Mouse (Mus musculus) liver, postnatal 0 days (tissue): ENCODE results near the gene Dnajb9. TPM values are rescaled to one million over a fixed set of nuclear protein-coding genes. Genes with fewer than 3 reads are reported as not detected.

Experiments
- ATAC-seq: fragments of 200-750 bp; cut with Nextera tagmentation; 2 replicates; pipeline ENCODE4 v1.8.0; 2017; ENCODE audit warnings: mild to moderate bottlenecking, moderate library complexity
- DNase-seq: peaks from one replicate; pipeline ENCODE4 v3.0.0-alpha.2; 2016
- H3K27ac ChIP-seq: fragments of 300-500 bp; sonication (generic); 2 replicates; pipeline ENCODE4 v1.5.1; 2014; ENCODE audit warnings: antibody characterized with exemption, moderate library complexity, mild to moderate bottlenecking, low read depth
- H3K27me3 ChIP-seq: fragments of 300-500 bp; sonication (generic); 2 replicates; pipeline ENCODE4 v1.6.1; 2014; ENCODE audit warnings: low read length, control low read depth, mixed read lengths; ENCODE audit not compliant: insufficient read depth
- H3K36me3 ChIP-seq: fragments of 300-500 bp; sonication (generic); replicated peaks from 2 replicates; pipeline ENCODE4 v1.6.1; 2014; ENCODE audit warnings: mild to moderate bottlenecking, control low read depth, low read length, moderate library complexity, mixed read lengths; ENCODE audit not compliant: insufficient read depth
- H3K4me1 ChIP-seq: fragments of 300-500 bp; sonication (generic); 2 replicates; pipeline ENCODE4 v1.6.1; 2014; ENCODE audit warnings: antibody characterized with exemption, mild to moderate bottlenecking, control low read depth; ENCODE audit not compliant: insufficient read depth
- H3K4me2 ChIP-seq: fragments of 300-500 bp; sonication (generic); 2 replicates; pipeline ENCODE4 v1.6.1; 2014; ENCODE audit warnings: low read depth, mild to moderate bottlenecking, low read length, moderate library complexity, mixed read lengths
- H3K4me3 ChIP-seq: fragments of 300-500 bp; sonication (generic); 2 replicates; pipeline ENCODE4 v1.5.1; 2014; ENCODE audit warnings: low read depth, low read length
- H3K9ac ChIP-seq: fragments of 300-500 bp; sonication (generic); replicated peaks from 2 replicates; pipeline ENCODE4 v1.6.1; 2014; ENCODE audit warnings: mild to moderate bottlenecking, moderate library complexity
- H3K9me3 ChIP-seq: fragments of 300-500 bp; sonication (generic); 2 replicates; pipeline ENCODE4 v1.6.1; 2016; ENCODE audit warnings: mild to moderate bottlenecking, control low read depth, low read length, mixed read lengths
- CTCF ChIP-seq: sonication (generic); IDR thresholded peaks from 2 replicates; pipeline ENCODE4 v1.5.1; 2016; ENCODE audit warnings: antibody characterized with exemption, low read depth
- EP300 ChIP-seq: IDR thresholded peaks from 2 replicates; pipeline ENCODE4 v1.6.1; 2016; ENCODE audit warnings: antibody characterized with exemption, low read depth, mild to moderate bottlenecking
- WGBS: fragments of 180-500 bp; shearing (Covaris S2); extraction: QIAGEN DNeasy Blood & Tissue Kit; methylation state at CpG from one replicate; pipeline ENCODE4 v1.1.7; 2014; ENCODE audit not compliant: insufficient replicate concordance; 5-methylcytosine and 5-hydroxymethylcytosine counted together
- polyA plus RNA-seq: library from polyadenylated mRNA; unstranded; fragments of >200 nt; fragmentation: Nextera tagmentation; extraction: Ambion mirVana; gene quantifications from 2 replicates; pipeline ENCODE4 v1.2.1, GENCODE M21; 2015

The Dnajb9 gene
- 24.1 and 28.6 TPM in 2 replicates for polyA plus RNA-seq

- H3K36me3 ChIP-seq, result peaks cover 5% of the 10 kb centered on the region; the same call in 1 of the 2 replicates
- no peaks in the 10 kb centered on the region for H3K27me3 ChIP-seq
- peak within 1 kb of the TSS; percentile 90 for H3K4me2 ChIP-seq
- peak within 1 kb of the TSS; percentile 97 for H3K9ac ChIP-seq
- TF ChIP-seq CTCF (peak; percentile 87), EP300 (peak; percentile 73; the same call in 1 of the 2 replicates)
- H3K9me3 ChIP-seq, result no peaks in the 10 kb centered on the region
- ATAC-seq (peak; percentile 98), DNase-seq (peak; percentile 99)
- H3K4me3 ChIP-seq, result peak within 1 kb of the TSS; percentile 92
- peak within 1 kb of the TSS; percentile 96 for H3K27ac ChIP-seq
- H3K4me1 ChIP-seq, result peaks cover 10% of the 10 kb centered on the region
- WGBS, result 2% methylated on average over 71 of the region's 77 CpGs
Observed at GRCm38 (mm10) chr12:44209824-44210752, at the start of gene Dnajb9. Gene Dnajb9, minus strand, starts transcription at chr12:44210326.

- DNase-seq, result no peak
- Histone ChIP-seq H3K36me3 (no peaks in the 10 kb centered on the region), H3K9ac (no peak overlapping the region), H3K4me3 (no peak overlapping the region), H3K27me3 (no peaks in the 10 kb centered on the region), H3K27ac (no peak overlapping the region), H3K9me3 (no peaks in the 10 kb centered on the region), H3K4me1 (no peaks in the 10 kb centered on the region), H3K4me2 (no peak overlapping the region)
- peak; percentile 71 for ATAC-seq
- TF ChIP-seq CTCF (no peak), EP300 (no peak)
- 66% methylated on average over 9 of the region's 9 CpGs for WGBS
Observed at GRCm38 (mm10) chr12:44248309-44248977, 38.3 kb upstream of the Dnajb9 start.

DNA sequence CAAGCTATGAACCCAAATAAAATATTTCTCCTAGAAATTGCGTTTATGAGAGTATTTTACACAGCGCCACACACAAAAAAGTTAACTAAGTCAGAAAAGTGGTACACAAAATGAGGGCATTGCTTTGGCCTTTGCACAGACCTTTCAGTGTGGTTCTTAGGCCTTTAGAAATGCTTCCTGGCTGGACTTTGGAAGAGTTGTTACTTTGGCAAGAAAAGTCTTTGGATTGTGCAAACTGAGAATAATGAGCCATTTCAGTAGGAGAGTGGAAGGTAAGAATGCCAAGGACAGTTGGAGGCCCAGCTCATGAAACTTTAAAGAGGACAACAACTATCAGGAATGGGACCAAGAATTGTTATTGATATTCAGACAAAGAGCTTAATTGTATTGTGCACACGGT is 35.6 kb upstream of the Dnajb9 start:
- H3K4me1 ChIP-seq, result no peaks in the 10 kb centered on the region
- ATAC-seq (no peak), DNase-seq (no peak)
- no peak overlapping the region for H3K27ac ChIP-seq
- H3K4me2 ChIP-seq, result no peak overlapping the region
- TF ChIP-seq EP300 (no peak), CTCF (no peak)
- H3K9me3 ChIP-seq, result no peaks in the 10 kb centered on the region
- no peaks in the 10 kb centered on the region for H3K36me3 ChIP-seq
- 77% methylated on average over 3 of the region's 3 CpGs for WGBS
- no peaks in the 10 kb centered on the region for H3K27me3 ChIP-seq
- no peak overlapping the region for H3K4me3 ChIP-seq
- H3K9ac ChIP-seq, result no peak overlapping the region

DNA sequence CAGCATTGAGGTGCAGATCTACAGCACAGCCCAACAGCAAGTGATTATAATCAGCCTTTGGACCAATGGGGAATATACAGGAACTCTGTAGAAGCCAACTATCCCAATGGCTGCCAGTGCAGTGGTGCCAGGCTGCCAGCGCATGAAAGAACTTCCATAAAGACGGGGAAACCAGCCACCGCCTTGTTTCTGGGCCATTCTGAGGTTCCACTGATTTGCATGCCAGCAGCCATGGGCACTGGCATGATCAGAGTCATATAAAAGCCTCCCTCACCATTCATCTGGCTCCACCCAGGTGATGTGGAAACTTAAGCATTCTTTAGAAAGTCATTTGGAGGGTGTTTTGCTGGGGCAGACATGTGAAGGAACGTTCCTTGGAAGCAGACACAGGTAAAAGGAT is 32.3 kb upstream of the Dnajb9 start:
- H3K4me1 ChIP-seq, result no peaks in the 10 kb centered on the region
- 73% methylated on average over 4 of the region's 4 CpGs for WGBS
- H3K9ac ChIP-seq, result no peak overlapping the region
- H3K36me3 ChIP-seq, result no peaks in the 10 kb centered on the region
- DNase-seq (no peak), ATAC-seq (no peak)
- H3K9me3 ChIP-seq, result no peaks in the 10 kb centered on the region
- no peaks in the 10 kb centered on the region for H3K27me3 ChIP-seq
- no peak overlapping the region for H3K4me3 ChIP-seq
- H3K4me2 ChIP-seq, result no peak overlapping the region
- TF ChIP-seq CTCF, result no peak
- no peak for TF ChIP-seq EP300
- H3K27ac ChIP-seq, result no peak overlapping the region

DNA sequence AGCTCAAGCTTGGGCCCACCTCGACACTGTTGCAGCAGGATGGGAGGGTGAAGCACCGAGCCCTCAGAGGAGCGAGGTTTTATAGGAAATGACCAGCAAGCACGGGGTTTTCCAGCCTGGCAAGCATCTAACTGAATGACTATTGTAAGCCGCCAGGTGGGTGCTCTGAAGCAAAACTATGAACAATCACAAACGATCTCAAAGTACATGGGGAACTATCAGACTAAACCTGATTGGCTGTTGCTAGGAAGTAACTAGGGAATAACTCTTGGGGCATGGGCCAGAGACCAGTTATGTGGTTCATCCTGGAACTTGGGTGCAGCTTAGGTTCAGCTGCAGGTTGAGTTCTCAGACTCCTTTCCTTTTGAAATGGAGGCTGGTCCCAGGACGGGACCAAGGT is 31.0 kb upstream of the Dnajb9 start:
- Histone ChIP-seq H3K36me3 (no peaks in the 10 kb centered on the region), H3K4me2 (no peak overlapping the region), H3K27me3 (no peaks in the 10 kb centered on the region), H3K4me1 (no peaks in the 10 kb centered on the region), H3K9me3 (no peaks in the 10 kb centered on the region), H3K4me3 (no peak overlapping the region), H3K9ac (no peak overlapping the region), H3K27ac (no peak overlapping the region)
- ATAC-seq (peak; percentile 67), DNase-seq (no peak)
- TF ChIP-seq EP300 (no peak), CTCF (no peak)
- WGBS, result 58% methylated on average over 7 of the region's 7 CpGs

GRCm38 (mm10) chr12:44224650-44225049 is 14.5 kb upstream of the Dnajb9 start:
- Histone ChIP-seq H3K27ac (no peak overlapping the region), H3K27me3 (peaks cover 7% of the 10 kb centered on the region; the same call in 1 of the 2 replicates), H3K4me2 (no peak overlapping the region), H3K4me1 (no peaks in the 10 kb centered on the region), H3K4me3 (no peak overlapping the region), H3K36me3 (no peaks in the 10 kb centered on the region), H3K9me3 (no peaks in the 10 kb centered on the region), H3K9ac (no peak overlapping the region)
- no peak for DNase-seq
- no peak for ATAC-seq
- WGBS, result 41% methylated on average over 3 of the region's 3 CpGs
- TF ChIP-seq EP300, result no peak
- TF ChIP-seq CTCF, result no peak
